Mouse (Mus musculus) gastrocnemius, adult 18-20 months (tissue): Measurements from ENCODE around the gene Myh4. TPM values are rescaled to one million over a fixed set of nuclear protein-coding genes. Genes with fewer than 3 reads are reported as not detected.

Experiments used
- total RNA-seq, 2 experiments: library from RNA; stranded (reverse); gene quantifications; 2 replicates each; pipeline ENCODE4 v1.2.3; 2021

The Myh4 gene
- total RNA-seq, 2 experiments from 2014 or later: 26,101 to 26,132 TPM

Other genes with a start within 250 kb of the Myh4 start
- gene Tmem220, start 212.9 kb upstream of the Myh4 start, total RNA-seq: 1 to 10 TPM in 1 of 2 experiments, under 1 TPM in 1; 0.83 to 1.0 TPM
- 1 to 10 TPM; 6.5 to 8.2 TPM for gene Adprm, start 185.4 kb upstream of the Myh4 start, total RNA-seq
- 1 to 10 TPM; 7.0 to 7.7 TPM for gene Sco1, start 185.4 kb upstream of the Myh4 start, total RNA-seq
- 10 to 100 TPM in 1 of 2 experiments, 1 to 10 TPM in 1; 9.5 to 15.9 TPM for gene Myh3, start 159.7 kb upstream of the Myh4 start, total RNA-seq
- gene Myh2, start 67.0 kb upstream of the Myh4 start, total RNA-seq: 1,000 to 10,000 TPM; 2,421 to 2,564 TPM
- gene Myh1, start 38.0 kb upstream of the Myh4 start, total RNA-seq: 1,000 to 10,000 TPM; 2,776 to 3,903 TPM
- 100 to 1,000 TPM; 257 to 267 TPM for gene Myh8, start 39.1 kb downstream of the Myh4 start, total RNA-seq
- gene Myh13, start 83.6 kb downstream of the Myh4 start, total RNA-seq: 1 to 10 TPM; 4.0 to 5.7 TPM
- gene Gas7, start 217.4 kb downstream of the Myh4 start, total RNA-seq: 1 to 10 TPM; 6.4 to 8.1 TPM